Mouse (Mus musculus): ENCODE measurements at regions not wholly inside any gene's neighbourhood (a gene's known extent, or its start where the extent isn't known, plus 50 kb on each side); places are given as distances from the start of the nearest gene placed in this dataset.

GRCm38 (mm10) chr7:70483536-70483935 lies 117.0 kb upstream of the Nr2f2 start:
- no peak for DNase-seq (ENCODE audit: low spot score in 2 of 2)

DNA sequence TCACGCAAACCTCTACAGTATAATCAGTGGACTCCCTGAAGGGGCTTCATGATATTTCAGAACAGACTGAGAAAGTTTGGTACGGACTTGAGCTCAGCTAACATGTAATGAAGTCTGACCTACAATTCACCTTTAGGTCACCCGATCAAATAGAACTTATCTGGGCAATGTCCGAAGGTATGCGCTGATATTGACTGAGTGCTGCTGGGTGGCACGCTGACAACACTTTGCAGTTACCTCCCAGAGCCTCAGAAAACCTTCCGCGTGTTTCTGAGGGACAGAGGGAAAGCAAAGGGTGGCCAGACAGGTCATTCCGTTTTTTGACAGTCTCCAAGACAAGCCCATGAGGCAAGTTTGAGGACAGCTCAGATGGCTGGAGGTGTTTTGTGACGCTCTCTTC lies 115.3 kb upstream of the Nr2f2 start:
- DNase-seq (ENCODE audit: low spot score in 2 of 2): no peak

DNA sequence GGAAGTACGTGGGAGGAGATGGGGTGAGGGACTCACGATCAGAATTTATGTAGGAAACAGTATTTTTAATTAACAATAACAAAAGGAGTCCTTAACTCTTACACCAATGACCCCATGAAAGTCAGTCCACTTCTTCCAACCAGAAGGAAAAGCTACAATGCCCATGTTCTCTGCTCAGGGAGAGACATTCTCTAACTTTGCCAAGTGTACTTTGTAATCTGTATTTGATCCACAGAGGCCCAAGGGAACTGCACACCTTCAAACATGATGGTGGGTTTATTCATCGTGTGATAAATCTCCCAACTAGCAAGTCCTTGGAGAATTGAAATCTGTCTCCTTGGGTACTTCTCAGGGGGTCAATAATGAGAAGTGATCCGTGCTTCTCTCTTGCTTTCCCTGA lies 106.3 kb upstream of the Nr2f2 start:
- no peak for DNase-seq (ENCODE audit: low spot score in 2 of 2)

DNA sequence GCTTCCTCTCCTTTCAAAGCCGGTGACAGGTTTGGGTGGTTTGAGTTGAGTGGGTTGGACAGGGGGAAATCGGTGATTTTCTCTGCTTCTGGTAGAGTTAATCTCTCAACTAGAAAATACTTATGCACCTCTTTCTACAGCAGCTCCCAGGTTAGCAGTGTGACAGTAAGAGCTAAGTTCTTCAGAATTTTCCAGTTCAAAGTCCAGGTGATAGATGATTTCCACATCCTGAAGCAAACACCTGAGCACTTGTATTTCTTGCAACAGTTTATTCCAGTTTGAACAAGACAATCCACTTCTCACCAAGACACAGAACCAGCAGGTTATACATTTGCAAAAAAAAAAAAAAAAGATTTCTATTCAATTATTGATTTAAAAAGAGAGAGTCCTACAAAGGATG lies 104.0 kb upstream of the Nr2f2 start:
- DNase-seq (ENCODE audit: low spot score in 2 of 2): no peak

GRCm38 (mm10) chr7:70462131-70462530 lies 95.6 kb upstream of the Nr2f2 start:
- DNase-seq (ENCODE audit: low spot score in 2 of 2): no peak

- DNase-seq (ENCODE audit: low spot score in 2 of 2): no peak
Measured at GRCm38 (mm10) chr7:70454525-70454924, 88.0 kb upstream of the Nr2f2 start.

DNA sequence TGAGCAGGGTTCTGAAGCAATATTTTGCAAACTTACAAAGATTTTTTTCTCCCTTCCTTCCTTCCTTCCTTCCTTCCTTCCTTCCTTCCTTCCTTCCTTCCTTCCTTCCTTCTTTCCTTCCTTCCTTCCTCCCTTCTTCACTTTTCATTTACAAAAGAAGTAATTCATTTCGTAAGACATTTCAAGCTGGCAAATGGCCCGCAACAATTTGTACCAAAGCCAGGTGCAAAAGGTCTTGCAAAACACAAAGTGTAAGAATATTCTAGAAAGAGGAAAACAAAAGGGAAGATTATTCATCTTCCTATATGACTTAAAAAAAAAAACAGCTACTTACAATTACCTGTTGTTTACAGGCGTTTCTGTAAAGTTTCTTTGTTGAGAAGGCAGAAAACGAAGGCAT lies 86.3 kb upstream of the Nr2f2 start:
- DNase-seq (ENCODE audit: low spot score in 2 of 2): no peak

DNA sequence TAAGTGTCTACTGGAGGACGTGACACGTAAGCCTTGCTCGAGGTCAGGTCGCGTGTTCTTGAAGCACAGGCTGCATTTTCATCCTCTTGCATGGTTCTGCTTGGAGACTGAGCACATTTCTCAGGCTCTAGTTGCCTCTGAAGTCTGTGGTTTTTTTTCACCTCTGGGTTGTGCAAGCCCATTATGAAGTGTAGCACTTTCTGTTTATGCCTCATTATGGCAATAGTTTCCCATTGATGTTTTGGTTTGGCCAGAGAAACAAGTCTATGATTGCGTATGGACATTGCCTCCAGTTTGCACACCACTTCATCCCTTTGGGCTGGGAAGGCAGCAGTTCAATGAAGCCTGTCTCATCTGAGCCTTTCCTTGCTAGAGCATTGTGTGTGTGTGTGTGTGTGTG lies 72.4 kb upstream of the Nr2f2 start:
- DNase-seq (ENCODE audit: low spot score in 2 of 2): no peak

GRCm38 (mm10) chr7:70433838-70434237 lies 67.3 kb upstream of the Nr2f2 start:
- DNase-seq (ENCODE audit: low spot score in 2 of 2): no peak

DNA sequence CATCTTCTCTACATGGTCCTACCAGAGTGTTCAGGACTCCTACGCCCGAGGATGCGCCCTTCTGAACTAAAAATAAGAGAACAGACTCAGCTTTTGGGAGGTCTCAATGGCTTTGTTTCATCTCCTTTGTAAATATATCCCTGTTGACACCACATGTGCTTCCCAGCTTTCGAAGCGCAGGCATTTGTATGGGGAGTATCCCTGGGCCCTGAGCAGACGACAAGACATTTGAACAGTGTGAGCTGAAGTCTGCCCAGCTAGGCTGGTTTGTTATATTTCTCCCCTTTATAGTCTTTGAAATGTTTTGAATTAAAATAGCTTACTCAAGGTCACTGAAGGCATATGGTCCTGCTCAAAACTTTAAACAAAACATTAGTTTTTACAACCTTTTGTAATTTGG lies 66.8 kb upstream of the Nr2f2 start:
- DNase-seq (ENCODE audit: low spot score in 2 of 2): no peak

DNA sequence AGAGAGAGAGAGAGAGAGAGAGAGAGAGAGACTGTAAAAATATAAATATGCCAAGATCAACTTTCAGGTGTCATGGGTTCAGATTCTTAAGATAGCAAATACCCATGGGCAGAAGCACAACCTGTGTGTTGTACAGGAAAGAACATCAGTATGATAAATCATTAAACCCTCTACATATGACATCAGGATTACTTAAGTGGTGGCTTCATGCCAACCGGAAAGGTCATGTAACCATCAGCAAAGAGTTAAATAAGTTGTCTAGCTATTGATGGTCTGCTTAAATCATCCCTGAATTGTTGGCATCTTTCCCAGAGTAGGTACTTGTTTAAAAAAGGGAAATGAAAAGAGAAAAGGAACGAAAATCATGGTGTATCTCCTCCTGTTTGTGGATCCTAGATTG lies 65.2 kb upstream of the Nr2f2 start:
- no peak for DNase-seq (ENCODE audit: low spot score in 2 of 2)

DNA sequence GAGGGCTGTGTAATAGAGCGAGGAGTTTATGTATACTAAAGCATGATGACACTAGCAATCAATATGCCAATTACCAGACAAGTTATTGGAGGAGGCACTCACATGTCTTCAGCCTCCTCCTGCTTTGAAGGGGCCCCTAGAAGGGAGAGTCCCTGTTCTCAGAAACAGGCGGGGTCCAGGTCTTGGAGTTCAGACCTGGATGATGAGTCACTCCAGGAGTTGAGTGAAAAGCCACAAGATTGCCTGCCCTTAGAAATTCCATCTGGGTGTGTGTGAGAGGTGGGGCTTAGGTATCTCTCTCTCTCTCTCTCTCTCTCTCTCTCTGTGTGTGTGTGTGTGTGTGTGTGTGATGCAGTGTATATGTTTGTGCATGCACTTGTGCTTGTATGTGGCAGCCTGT lies 62.8 kb upstream of the Nr2f2 start:
- DNase-seq (ENCODE audit: low spot score in 2 of 2): no peak

DNA sequence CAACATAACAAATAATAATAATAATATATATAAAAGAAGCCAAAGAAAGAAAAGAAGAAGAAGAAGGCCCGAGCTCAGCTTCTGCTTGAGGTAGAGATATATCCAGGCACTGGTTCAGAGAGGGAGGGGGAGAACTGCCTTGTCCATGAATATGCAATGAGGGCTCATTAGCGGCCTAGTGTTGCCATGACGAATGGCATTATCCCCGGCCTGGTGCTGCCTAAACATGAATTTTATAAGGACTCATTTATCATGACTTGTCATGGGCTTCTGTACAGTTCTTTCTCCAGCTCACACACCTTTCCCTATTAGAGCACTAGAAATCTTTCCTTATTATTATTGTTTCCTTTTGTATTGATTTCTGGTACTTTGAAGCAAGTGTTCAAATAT lies 57.7 kb upstream of the Nr2f2 start:
- DNase-seq (ENCODE audit: low spot score in 2 of 2): no peak

DNA sequence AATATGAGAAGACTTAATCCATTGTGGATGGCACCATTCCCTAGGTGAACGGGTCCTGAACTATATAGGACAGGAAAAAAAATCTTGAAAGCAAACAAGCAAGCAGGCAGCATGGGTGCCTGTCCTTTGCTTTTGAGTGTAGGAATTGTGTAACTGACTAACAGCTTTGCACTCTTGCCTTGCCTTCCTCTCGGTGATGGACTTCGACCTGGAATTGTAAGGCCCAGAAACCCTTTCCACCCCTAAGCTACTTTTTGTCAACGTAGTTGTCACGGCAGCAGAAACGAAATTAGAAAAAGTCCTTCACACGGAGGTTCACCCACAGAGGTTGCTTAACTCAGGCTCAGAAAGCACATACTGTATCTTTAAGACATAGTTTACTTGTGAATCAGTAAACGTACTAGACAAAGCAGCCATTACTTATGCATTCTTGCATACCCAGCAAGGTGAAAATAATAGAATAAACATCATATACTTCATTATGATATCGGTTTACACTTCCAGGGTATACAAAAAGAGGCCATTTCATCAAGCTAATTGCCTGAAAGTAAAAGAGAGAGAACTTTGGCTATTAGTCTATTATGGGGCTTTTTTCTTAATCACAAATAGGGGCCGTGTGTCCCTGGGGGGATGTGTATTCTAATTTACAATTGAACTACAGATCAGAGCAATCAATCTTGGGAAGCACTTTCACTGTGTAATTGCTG lies 57.1 kb upstream of the Nr2f2 start:
- no peak for DNase-seq (ENCODE audit: low spot score in 2 of 2)

DNA sequence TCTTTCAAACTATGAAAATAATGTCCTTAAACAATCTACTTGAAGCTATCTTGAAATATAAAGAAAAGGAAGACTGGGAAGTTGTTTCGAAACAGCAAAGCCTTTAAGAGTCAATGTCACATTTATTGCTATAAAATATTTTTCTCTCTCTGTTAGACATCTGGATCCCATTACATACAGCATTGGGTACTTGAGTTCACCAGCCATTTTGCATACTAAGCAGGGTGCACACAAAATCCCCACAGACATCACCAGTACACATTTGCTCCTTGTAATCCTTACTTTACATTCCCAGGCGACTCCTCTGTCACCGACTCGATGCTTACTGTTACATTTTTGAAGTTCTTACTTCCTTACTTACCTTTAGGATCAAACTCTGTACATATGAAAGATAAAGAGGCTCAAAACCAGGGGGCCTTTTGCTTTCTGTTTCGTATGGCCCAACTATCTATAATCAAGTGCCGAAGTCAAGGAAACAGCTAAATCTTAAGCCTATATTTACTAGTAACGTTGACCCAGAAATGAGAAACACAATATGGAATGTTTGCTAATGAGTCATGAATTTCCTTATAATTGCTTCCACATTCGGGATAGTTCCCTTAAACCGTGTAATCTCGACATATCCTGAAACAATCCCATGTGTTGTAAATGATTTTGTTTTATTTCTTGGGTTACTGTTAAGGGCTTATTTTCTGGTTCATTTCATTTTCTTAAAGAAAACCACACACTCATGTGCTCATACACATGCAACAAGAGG lies 49.8 kb upstream of the Nr2f2 start:
- no peak for DNase-seq (ENCODE audit: low spot score in 2 of 2)
